Mouse (Mus musculus): ENCODE measurements around the gene Gpat2.

DNA sequence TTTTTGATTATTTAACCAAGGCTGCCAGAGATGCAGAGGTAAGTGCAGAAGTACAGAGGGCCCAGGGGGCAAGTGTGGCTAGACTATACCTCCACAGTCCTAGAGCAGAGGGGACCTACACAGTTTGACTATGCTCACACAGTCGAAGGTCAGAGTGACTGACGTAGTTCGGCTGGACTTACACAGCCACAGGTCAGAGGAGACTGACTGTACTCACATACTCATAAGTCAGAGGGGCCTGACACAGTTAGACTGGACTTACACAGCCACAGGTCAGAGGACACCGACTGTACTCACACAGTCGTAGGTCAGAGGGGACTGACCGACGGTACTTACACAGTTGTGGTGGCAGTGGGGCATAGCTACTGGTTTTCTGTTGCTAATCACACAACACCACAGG is 26.3 kb upstream of the Gpat2 start:
- TF ChIP-seq CTCF (IDR thresholded peaks at IDR 0.05; ENCODE audit: extremely low read depth, insufficient read length, insufficient replicate concordance, low read depth, low read length) (no peak), POLR2A (IDR thresholded peaks at IDR 0.05; ENCODE audit: low read depth, low read length) (no peak)

Measured in small intestine, adult 2 months (tissue).